Mouse (Mus musculus): ENCODE data around the gene Schip1.

Schip1 gene

DNA sequence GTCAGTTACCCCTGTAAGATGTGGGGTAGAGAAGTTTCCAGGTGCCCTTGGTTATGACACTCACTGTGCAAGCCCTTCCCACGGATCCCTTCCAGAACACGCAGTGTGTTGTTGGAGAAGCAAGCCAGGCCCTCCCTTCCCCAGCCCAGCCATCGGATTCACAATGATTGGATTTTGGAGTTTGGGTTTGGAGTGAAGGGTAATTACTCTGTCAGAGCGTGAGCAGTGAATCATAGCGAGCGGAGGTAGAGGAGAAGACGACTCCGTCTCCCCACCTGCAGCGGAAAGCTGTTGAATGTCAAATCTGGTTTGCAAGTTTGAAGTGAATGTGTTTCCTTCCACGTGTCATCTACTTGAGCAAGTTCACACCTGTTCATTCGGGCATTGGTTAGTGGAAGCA lies 447.7 kb downstream of the Schip1 start:
- in situ Hi-C loops (cut with MboI; ENCODE audit: low pct_unique_long_range_greater_than_20kb in 1 of 2, low sequenced_read_pairs in 2 of 2, unreplicated experiment in 1 of 2) = no loop called here

GRCm38 (mm10) chr3:68513340-68514119 lies 448.9 kb downstream of the Schip1 start:
- in situ Hi-C loops (cut with MboI; ENCODE audit: low pct_unique_long_range_greater_than_20kb in 1 of 2, low sequenced_read_pairs in 2 of 2, unreplicated experiment in 1 of 2) = no loop called here

GRCm38 (mm10) chr3:68514120-68514497 lies 449.5 kb downstream of the Schip1 start:
- in situ Hi-C loops (cut with MboI; ENCODE audit: low pct_unique_long_range_greater_than_20kb in 1 of 2, low sequenced_read_pairs in 2 of 2, unreplicated experiment in 1 of 2) = no loop called here

DNA sequence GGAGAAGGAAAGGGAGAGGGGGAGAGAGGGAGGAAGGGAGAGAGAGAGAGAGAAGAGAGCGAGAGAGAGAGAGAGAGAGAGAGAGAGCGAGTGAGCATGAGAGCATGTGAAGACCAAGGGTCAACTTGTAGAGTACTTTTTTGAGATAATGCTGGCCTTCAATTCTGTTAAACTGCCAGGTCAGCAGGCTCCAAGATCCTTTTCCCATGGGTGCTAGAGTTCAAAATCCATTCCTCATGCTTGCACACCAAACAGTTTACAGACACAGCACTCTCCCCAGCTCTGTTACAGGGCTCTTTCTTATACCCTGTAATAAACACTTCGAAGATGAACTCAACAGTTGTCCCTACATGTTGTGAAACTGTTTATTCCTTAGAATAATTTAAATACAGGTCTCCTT lies 450.1 kb downstream of the Schip1 start:
- in situ Hi-C loops (cut with MboI; ENCODE audit: low pct_unique_long_range_greater_than_20kb in 1 of 2, low sequenced_read_pairs in 2 of 2, unreplicated experiment in 1 of 2) = no loop called here

DNA sequence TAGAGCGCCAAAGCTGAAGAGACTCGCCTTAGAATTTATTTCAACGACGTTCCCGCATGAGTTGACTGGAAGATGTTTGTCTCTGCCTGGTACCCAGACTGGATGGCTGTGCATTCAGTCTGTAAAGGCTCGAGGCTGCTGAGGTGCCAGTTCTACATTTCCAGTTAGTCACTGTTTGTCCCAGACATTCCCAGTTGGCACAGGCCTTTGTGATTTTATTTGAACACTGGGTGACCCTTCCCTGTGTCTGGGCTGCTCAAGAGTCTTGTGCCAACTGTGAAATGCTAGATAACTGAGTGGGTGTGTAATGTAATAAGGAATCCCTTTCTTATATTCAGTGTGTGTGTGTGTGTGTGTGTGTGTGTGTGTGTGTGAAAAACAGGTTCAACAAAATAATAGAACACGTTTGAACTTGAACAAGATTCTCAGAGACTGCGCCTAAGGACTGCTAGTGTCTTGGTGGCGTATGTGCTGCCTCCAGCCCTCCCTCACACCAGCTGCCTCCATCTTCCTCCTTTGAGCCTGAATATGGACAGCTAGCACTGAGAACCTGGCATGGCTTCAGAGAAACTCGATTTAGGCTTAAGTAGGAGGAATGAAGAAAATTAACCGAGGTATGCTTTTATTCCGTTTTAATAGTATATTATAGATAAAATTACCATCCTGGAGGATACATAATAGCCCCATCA lies 451.9 kb downstream of the Schip1 start:
- in situ Hi-C loops (cut with MboI; ENCODE audit: low pct_unique_long_range_greater_than_20kb in 1 of 2, low sequenced_read_pairs in 2 of 2, unreplicated experiment in 1 of 2) = no loop called here

DNA sequence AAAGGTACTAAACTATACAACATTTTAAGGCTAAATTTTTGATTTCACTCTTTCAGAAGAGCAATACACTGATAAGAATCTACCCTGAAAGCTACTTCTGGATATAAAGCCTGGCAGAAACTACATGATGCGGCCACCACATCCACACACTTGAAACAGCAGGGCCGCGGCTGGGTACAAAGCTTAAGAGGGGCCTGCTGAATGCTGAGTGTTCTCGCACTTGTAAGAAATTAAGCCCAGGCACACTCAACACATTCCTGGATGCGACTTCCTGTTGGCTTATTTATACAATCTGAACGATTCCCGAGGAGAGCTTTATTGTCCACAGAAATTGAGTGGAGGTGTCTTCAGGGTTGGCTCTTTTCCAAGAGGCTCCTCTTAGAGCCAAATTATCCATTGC lies 452.6 kb downstream of the Schip1 start:
- in situ Hi-C loops (cut with MboI; ENCODE audit: low pct_unique_long_range_greater_than_20kb in 1 of 2, low sequenced_read_pairs in 2 of 2, unreplicated experiment in 1 of 2) = no loop called here

GRCm38 (mm10) chr3:68518041-68518440 lies 453.4 kb downstream of the Schip1 start:
- in situ Hi-C loops (cut with MboI; ENCODE audit: low pct_unique_long_range_greater_than_20kb in 1 of 2, low sequenced_read_pairs in 2 of 2, unreplicated experiment in 1 of 2) = no loop called here

DNA sequence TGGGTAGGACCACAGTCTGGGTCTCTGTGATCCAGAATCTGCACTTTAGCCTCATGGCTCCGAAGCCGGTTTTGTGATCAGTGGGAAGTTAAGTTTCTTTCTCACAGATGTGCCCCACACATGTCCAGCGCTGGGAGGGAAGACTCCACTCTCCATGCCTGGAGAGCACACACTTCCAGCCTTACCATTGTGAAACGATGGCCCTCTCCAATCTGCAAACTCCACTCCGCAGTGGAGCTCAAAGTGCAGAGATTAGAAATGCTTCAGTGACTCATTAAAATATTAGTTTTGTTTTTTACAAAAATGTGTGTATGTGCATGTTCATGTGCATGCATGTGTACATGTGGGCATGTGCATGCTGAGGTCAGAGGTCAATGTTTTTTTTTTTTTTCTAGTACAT lies 454.0 kb downstream of the Schip1 start:
- in situ Hi-C loops (cut with MboI; ENCODE audit: low pct_unique_long_range_greater_than_20kb in 1 of 2, low sequenced_read_pairs in 2 of 2, unreplicated experiment in 1 of 2) = no loop called here

- in situ Hi-C loops (cut with MboI; ENCODE audit: low pct_unique_long_range_greater_than_20kb in 1 of 2, low sequenced_read_pairs in 2 of 2, unreplicated experiment in 1 of 2) = loop anchor here in 1 of 2 experiments (25.0 kb wide), 1 partner anchor 463 kb away; the partner anchor contains the start of gene Schip1
These were observed 460.8 kb downstream of the Schip1 start for GRCm38 (mm10) chr3:68525361-68525878.

DNA sequence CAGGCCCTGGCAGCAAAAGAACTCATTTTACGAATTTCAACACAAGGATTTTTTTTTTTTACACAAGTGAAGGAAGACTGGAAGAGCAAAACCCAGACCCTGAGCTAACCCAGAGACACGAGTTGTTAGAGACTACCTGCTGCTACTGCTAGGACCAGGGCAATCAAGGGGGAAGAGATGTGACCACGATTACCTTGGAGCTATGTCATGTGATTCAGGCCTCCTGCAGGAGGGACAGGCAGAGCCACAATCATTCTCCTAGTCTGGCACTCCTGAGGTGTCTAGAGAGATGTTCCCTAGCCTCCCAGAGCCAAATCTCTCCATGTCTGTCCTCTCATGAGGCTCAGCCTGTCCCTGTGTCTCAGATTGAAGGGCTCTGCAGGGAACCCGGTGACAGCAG lies 461.8 kb downstream of the Schip1 start:
- in situ Hi-C loops (cut with MboI; ENCODE audit: low pct_unique_long_range_greater_than_20kb in 1 of 2, low sequenced_read_pairs in 2 of 2, unreplicated experiment in 1 of 2) = loop anchor here in 1 of 2 experiments (25.0 kb wide), 1 partner anchor 464 kb away; the partner anchor contains the start of gene Schip1

DNA sequence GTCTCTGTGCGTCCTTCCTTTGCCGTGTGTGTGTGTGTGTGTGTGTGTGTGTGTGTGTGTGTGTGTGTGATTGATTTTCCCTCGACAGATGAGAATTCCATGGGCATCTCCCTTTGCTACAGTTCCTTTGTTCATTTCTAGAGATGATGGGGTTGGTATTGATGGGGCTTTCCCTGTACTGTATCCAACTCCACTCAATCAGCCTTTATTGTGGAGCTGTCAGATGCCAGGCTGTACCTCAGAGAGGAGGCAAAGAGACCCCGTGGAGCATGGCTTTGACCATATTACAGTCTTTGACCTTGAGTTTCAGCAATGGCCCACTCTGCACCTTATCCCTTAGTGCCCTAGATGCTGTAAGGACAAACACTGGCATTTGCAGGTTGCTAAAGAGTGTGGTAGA lies 462.6 kb downstream of the Schip1 start:
- in situ Hi-C loops (cut with MboI; ENCODE audit: low pct_unique_long_range_greater_than_20kb in 1 of 2, low sequenced_read_pairs in 2 of 2, unreplicated experiment in 1 of 2) = loop anchor here in 1 of 2 experiments (25.0 kb wide), 1 partner anchor 465 kb away; the partner anchor contains the start of gene Schip1

DNA sequence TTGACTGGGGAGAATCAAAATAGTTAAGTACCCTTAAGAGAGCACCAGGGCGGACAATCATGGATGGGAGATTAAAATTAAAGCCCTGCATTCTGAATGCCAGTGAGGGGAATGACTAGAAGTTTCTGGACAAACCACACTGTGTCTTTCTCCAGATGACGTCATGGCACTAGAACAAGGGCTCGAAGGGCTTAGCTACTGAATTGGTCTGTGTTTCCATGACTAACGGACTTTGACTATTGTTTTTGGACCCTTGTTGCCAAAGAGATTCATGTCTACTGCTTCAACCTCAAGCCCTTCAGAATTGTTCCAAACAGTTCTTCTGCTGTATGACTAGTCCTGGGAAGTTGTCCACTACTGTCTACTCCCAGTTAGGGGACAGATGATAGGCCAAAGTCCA lies 467.3 kb downstream of the Schip1 start:
- in situ Hi-C loops (cut with MboI; ENCODE audit: low pct_unique_long_range_greater_than_20kb in 1 of 2, low sequenced_read_pairs in 2 of 2, unreplicated experiment in 1 of 2) = loop anchor here in 1 of 2 experiments (25.0 kb wide), 1 partner anchor 470 kb away; the partner anchor contains the start of gene Schip1

DNA sequence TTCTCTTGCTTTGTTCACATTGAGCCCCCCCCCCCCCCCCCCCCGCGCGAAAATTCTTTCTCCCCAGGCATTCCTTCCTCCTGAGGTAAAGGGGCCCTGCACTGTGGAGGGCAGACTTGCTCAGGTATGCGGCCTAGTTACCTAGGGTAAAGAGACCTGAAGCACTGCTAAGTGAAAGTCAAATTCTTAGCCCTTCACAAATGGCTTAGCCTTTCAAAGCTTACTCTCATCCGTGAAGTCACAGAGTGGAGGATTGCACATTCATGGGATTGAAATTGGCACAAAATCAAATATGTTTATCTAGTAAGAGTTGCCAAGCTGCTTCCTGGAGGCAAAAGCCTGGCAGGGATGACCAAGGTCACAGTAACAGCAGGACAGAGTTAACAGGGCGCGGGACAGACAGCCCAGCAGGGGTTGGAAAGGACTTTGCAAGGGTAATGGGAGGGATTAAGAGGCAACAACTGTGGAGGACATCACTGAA lies 470.0 kb downstream of the Schip1 start:
- in situ Hi-C loops (cut with MboI; ENCODE audit: low pct_unique_long_range_greater_than_20kb in 1 of 2, low sequenced_read_pairs in 2 of 2, unreplicated experiment in 1 of 2) = loop anchor here in 1 of 2 experiments (5.0 to 25.0 kb wide), 2 partner anchors 42 to 472 kb away; partner anchors contain the start of gene Schip1

GRCm38 (mm10) chr3:68535160-68535728 lies 470.6 kb downstream of the Schip1 start:
- in situ Hi-C loops (cut with MboI; ENCODE audit: low pct_unique_long_range_greater_than_20kb in 1 of 2, low sequenced_read_pairs in 2 of 2, unreplicated experiment in 1 of 2) = loop anchor here in 1 of 2 experiments (5.0 to 25.0 kb wide), 2 partner anchors 43 to 473 kb away; partner anchors contain the start of gene Schip1

GRCm38 (mm10) chr3:68536071-68536470 lies 471.5 kb downstream of the Schip1 start:
- in situ Hi-C loops (cut with MboI; ENCODE audit: low pct_unique_long_range_greater_than_20kb in 1 of 2, low sequenced_read_pairs in 2 of 2, unreplicated experiment in 1 of 2) = loop anchor here in 1 of 2 experiments (5.0 to 25.0 kb wide), 2 partner anchors 44 to 474 kb away; partner anchors contain the start of gene Schip1

DNA sequence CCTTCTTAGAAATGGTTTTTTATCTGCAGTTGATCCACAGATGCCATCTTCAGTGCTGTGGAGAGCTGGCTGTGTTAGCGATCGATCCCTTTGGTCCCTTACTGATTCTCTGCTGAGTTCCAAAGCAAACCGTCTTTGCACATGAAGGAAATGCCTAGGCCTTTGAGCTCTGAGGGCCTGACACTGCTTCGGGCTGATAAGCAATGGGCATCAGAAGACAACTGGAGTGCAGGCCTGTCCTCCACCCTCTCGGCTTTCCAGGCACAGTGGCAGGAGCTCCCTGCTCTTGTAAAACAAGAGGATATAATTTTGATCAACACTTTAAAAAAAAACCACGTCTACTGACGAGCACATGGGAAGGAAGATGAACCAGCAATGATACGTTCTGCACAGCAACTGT lies 477.1 kb downstream of the Schip1 start:
- in situ Hi-C loops (cut with MboI; ENCODE audit: low pct_unique_long_range_greater_than_20kb in 1 of 2, low sequenced_read_pairs in 2 of 2, unreplicated experiment in 1 of 2) = loop anchor here (10.0 to 25.0 kb wide), 3 partner anchors 57 to 479 kb away; partner anchors contain the start of gene Schip1 (in 2 of the 2)

GRCm38 (mm10) chr3:68542944-68543501 lies 478.4 kb downstream of the Schip1 start:
- in situ Hi-C loops (cut with MboI; ENCODE audit: low pct_unique_long_range_greater_than_20kb in 1 of 2, low sequenced_read_pairs in 2 of 2, unreplicated experiment in 1 of 2) = loop anchor here (10.0 to 25.0 kb wide), 3 partner anchors 58 to 481 kb away; partner anchors contain the start of gene Schip1 (in 2 of the 2)

DNA sequence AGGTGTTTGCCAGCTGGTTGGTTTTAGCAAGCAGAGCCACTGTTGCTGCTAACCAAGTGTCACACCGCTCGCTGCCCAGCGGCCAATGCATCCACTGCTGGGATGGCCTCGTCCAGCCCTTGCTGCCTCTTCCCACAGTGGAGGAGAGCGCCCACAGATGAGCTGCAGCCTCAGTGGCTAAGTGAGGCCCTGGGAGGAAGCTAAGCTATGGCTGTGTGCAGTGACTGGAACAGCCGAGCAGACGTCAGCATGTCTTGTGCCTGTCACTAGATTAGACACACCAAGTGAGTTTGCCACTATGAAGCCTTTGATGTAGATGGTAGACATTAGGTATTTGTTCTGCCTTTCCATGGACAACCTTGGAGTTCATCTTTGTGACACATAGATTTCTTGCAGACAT lies 480.2 kb downstream of the Schip1 start:
- in situ Hi-C loops (cut with MboI; ENCODE audit: low pct_unique_long_range_greater_than_20kb in 1 of 2, low sequenced_read_pairs in 2 of 2, unreplicated experiment in 1 of 2) = loop anchor here (10.0 to 25.0 kb wide), 3 partner anchors 60 to 483 kb away; partner anchors contain the start of gene Schip1 (in 2 of the 2)
